Mouse (Mus musculus): ENCODE measurements at regions not wholly inside any gene's neighbourhood (a gene's known extent, or its start where the extent isn't known, plus 50 kb on each side); places are given as distances from the start of the nearest gene placed in this dataset.

DNA sequence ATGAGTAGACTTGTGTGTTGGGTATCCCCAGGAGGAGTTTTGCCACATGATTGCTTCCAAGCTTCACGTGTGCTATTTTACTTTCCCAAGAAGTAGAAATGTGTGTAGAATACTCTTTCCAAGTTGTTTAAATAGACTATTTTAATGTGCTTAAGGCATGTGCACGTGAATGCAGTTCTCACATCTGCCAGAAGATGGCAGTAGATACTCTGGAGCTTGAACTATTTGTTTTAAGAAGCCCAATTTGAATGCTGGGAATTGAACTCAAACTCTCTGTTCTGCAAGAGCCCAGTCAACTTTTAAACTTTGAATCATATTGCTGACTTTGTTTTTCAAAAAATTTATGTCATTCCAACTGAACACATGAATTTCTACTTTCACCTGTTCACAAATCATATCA, 431.3 kb upstream of the Reg3g start:
- peak; percentile 28 for DNase-seq

- DNase-seq: peak; percentile 70
Observed at GRCm38 (mm10) chr6:78892730-78893129, 424.1 kb upstream of the Reg3g start.

- no peak for DNase-seq
Observed at GRCm38 (mm10) chr6:78863031-78863430, 394.4 kb upstream of the Reg3g start.

GRCm38 (mm10) chr6:78841261-78841660, 372.6 kb upstream of the Reg3g start:
- no peak for DNase-seq

- no peak for DNase-seq
Observed at GRCm38 (mm10) chr6:78825901-78826629, 357.4 kb upstream of the Reg3g start.

GRCm38 (mm10) chr6:78821251-78821650, 352.6 kb upstream of the Reg3g start:
- no peak for DNase-seq

DNA sequence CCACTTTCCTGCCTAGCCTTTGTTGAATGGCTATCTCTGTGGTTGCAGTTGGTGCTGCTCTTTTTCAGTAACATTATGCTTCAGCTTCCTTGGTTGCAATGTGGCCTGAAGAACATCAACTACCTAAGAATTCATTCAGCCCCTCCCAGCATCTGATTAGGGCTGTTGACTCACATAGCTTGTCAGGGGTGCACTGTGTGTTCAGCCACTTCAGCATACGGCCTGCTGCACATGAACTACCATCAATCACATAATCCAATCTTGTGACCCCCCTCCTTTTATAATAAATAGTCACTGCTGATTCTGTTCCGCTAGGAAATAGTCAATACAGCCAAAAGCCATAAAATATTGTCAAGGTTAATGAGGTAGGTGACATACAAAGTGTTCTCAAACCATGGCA, 328.3 kb upstream of the Reg3g start:
- DNase-seq: no peak

DNA sequence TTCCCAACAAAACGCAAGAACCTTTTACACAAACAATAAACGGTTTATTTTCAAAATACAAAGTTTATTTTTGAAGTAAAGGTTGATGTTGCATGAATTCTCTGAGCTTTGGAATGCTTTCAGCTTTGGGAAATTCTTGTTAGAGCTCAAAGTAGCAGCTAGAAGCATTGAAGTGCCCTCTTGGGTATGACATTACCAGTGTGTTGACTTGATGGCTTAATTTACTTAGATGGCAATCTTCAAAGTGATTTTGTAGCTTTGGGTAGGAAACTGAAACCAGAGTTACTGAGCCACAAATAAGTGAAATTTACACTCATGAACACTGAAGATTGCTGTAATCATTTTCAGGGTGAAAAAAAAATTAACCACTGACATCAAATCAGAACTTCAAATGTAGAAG, 320.3 kb upstream of the Reg3g start:
- DNase-seq: no peak

DNA sequence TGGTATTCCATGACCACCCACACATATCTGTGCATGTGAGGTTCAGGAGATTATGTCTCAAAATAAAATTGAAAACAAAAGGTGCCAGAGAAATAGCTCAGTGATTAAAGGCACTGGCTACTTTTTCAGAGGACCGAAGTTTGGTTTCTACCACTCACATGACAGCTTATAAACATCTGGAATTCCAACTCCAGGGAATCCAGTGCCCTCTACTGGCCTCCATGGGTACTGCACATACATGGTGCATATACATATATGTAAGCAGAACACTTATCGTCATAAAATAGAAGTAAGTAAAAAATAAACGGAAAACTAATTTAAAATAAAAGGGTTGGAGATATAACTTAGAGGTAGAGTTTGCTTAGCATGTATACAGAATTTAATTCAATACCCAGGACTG, 288.9 kb upstream of the Reg3g start:
- no peak for DNase-seq

Measured in adrenal gland, adult 2 months (tissue).